Mouse (Mus musculus) midbrain, postnatal 0 days (tissue): ENCODE data around the gene Prpf18. TPM values are rescaled to one million over a fixed set of nuclear protein-coding genes. Genes with fewer than 3 reads are reported as not detected.
"Not testable (repeated sequence)": the region's sequence is repeated elsewhere in the genome, so short reads cannot be mapped to it uniquely, and the experiment has no call there.

ENCODE experiments used
- ATAC-seq: fragments of 200-750 bp; cut with Nextera tagmentation; 2 replicates; pipeline ENCODE4 v1.8.0; 2017; ENCODE audit warnings: moderate number of reproducible peaks, mild to moderate bottlenecking, moderate TSS enrichment, moderate library complexity; ENCODE audit not compliant: low FRiP score
- DNase-seq: peaks from one replicate; pipeline ENCODE4 v3.0.0-alpha.2; 2015; ENCODE audit warnings: low spot score
- H3K27ac ChIP-seq: fragments of 300-500 bp; sonication (generic); 2 replicates; pipeline ENCODE4 v1.5.1; 2014; ENCODE audit warnings: low read depth, mild to moderate bottlenecking, low read length, mixed read lengths
- H3K27me3 ChIP-seq: fragments of 300-500 bp; sonication (generic); 2 replicates; pipeline ENCODE4 v1.6.1; 2014; ENCODE audit warnings: low read length, control low read depth, mixed read lengths; ENCODE audit not compliant: insufficient read depth
- H3K36me3 ChIP-seq: fragments of 300-500 bp; sonication (generic); 2 replicates; pipeline ENCODE4 v1.6.1; 2014; ENCODE audit warnings: low read length, control low read depth, mixed read lengths; ENCODE audit not compliant: insufficient read depth
- H3K4me1 ChIP-seq: fragments of 300-500 bp; sonication (generic); 2 replicates; pipeline ENCODE4 v1.6.1; 2014; ENCODE audit warnings: mild to moderate bottlenecking, control low read depth, antibody characterized with exemption, low read length, mixed read lengths; ENCODE audit not compliant: insufficient read depth
- H3K4me2 ChIP-seq: fragments of 300-500 bp; sonication (generic); 2 replicates; pipeline ENCODE4 v1.6.1; 2014; ENCODE audit warnings: low read depth, mild to moderate bottlenecking, low read length, mixed read lengths; ENCODE audit not compliant: poor library complexity, severe bottlenecking
- H3K4me3 ChIP-seq: fragments of 300-500 bp; sonication (generic); 2 replicates; pipeline ENCODE4 v1.5.1; 2014; ENCODE audit warnings: low read depth, mild to moderate bottlenecking, low read length, moderate library complexity
- H3K9ac ChIP-seq: fragments of 300-500 bp; sonication (generic); replicated peaks from 2 replicates; pipeline ENCODE4 v1.6.1; 2014; ENCODE audit warnings: mild to moderate bottlenecking, low read length, moderate library complexity, mixed read lengths; ENCODE audit not compliant: poor library complexity, severe bottlenecking
- H3K9me3 ChIP-seq: fragments of 300-500 bp; sonication (generic); 2 replicates; pipeline ENCODE4 v1.6.1; 2016; ENCODE audit warnings: low read length, control low read depth
- CTCF ChIP-seq: IDR thresholded peaks from 2 replicates; pipeline ENCODE4 v1.5.1; 2016; ENCODE audit warnings: antibody characterized with exemption, mild to moderate bottlenecking
- WGBS: fragments of 180-500 bp; shearing (Covaris S2); extraction: QIAGEN DNeasy Blood & Tissue Kit; methylation state at CpG from one replicate; pipeline ENCODE4 v1.1.7; 2014; 5-methylcytosine and 5-hydroxymethylcytosine counted together
- polyA plus RNA-seq: library from polyadenylated mRNA; unstranded; fragments of >200 nt; fragmentation: Nextera tagmentation; extraction: Ambion mirVana; gene quantifications from 2 replicates; pipeline ENCODE4 v1.2.1, GENCODE M21; 2015
- total RNA-seq: library from RNA; depleted of rRNA; stranded (reverse); fragments of >200 nt; gene quantifications from 2 replicates; pipeline ENCODE4 v1.2.3, GENCODE M21; 2014

The Prpf18 gene
- total and polyA plus RNA-seq, 2 experiments from 2014 or later, result 28.2 to 28.6 TPM

DNA sequence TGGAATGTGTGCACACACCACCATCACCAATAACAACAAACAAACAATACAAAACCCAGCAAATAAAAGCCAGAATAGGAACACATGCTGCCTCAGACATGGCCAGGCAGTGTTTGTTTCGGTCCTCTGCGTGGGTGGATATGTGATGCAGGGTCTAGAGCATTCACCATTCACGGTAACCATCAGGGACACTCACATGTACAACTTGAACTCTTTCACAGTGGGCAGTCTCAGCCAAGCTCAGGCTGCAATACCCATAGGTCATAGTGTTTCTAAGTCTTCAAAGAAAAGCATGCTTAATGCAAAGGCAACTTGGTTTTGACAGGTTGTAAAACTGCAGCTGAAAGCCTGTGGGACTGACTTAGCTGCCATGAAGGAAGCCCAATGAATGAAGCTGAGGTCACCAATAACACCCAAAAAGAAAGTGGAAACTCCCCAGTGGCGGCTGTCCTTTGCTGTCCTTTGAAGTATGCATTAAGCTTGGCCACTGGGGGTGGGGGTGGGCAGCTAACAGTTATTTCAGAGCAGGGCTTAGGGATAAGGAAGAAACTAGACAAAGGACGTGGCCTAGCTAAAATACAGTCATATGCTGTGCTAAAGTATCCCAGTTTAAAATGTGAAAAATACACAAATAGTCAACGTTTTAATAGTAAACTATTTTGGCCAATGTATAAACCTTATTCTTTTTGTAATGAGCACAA, 31.9 kb downstream of the Prpf18 start:
- no peak for DNase-seq
- no peak for TF ChIP-seq CTCF
- H3K4me1 ChIP-seq, result no peaks in the 10 kb centered on the region
- no peaks in the 10 kb centered on the region for H3K9me3 ChIP-seq
- ATAC-seq, result no peak
- no peaks in the 10 kb centered on the region for H3K27me3 ChIP-seq
- H3K4me3 ChIP-seq, result no peak overlapping the region
- WGBS, result 48% methylated on average over 6 of the region's 6 CpGs
- no peak overlapping the region for H3K4me2 ChIP-seq
- H3K36me3 ChIP-seq, result peaks cover 6% of the 10 kb centered on the region
- no peak overlapping the region for H3K27ac ChIP-seq
- no peak overlapping the region for H3K9ac ChIP-seq

DNA sequence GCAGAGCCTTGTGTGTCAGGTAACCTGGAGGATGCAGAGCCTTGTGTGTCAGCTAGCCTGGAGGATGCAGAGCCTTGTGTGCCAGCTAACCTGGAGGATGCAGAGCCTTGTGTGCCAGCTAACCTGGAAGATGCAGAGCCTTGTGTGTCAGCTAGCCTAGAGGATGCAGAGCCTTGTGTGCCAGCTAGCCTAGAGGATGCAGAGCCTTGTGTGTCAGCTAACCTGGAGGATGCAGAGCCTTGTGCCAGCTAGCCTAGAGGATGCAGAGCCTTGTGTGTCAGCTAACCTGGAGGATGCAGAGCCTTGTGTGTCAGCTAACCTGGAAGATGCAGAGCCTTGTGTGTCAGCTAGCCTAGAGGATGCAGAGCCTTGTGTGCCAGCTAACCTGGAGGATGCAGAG, 32.8 kb downstream of the Prpf18 start:
- H3K4me2 ChIP-seq, H3K4me3 ChIP-seq, DNase-seq, H3K4me1 ChIP-seq, H3K9me3 ChIP-seq, H3K27me3 ChIP-seq, H3K27ac ChIP-seq, ATAC-seq, H3K9ac ChIP-seq, H3K36me3 ChIP-seq: not testable (repeated sequence)

DNA sequence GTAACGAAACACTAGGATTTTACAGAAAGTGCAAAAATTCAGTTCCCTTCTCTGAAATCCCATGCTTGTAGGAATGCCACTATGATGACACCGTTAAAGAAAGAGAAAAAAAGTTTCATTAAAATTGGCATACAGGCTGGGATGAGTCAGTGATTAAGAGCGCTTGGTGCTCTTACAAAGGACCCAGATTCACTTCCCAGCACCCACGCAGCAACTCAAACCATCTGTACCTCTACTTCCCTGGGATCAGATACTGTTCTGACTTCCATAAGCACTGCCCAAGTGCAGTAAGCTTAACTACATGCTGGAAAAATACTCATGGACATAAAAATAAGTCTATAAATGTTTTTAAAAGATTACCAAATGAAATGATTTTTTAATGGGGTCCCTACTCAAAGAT, 34.9 kb downstream of the Prpf18 start:
- ATAC-seq (no peak), DNase-seq (no peak)
- Histone ChIP-seq H3K36me3 (peaks cover 14% of the 10 kb centered on the region), H3K27ac (no peak overlapping the region), H3K4me3 (no peak overlapping the region), H3K4me1 (no peaks in the 10 kb centered on the region), H3K27me3 (no peaks in the 10 kb centered on the region), H3K9ac (no peak overlapping the region), H3K4me2 (no peak overlapping the region), H3K9me3 (no peaks in the 10 kb centered on the region)
- no peak for TF ChIP-seq CTCF
- 95% methylated on average over 4 of the region's 4 CpGs for WGBS

DNA sequence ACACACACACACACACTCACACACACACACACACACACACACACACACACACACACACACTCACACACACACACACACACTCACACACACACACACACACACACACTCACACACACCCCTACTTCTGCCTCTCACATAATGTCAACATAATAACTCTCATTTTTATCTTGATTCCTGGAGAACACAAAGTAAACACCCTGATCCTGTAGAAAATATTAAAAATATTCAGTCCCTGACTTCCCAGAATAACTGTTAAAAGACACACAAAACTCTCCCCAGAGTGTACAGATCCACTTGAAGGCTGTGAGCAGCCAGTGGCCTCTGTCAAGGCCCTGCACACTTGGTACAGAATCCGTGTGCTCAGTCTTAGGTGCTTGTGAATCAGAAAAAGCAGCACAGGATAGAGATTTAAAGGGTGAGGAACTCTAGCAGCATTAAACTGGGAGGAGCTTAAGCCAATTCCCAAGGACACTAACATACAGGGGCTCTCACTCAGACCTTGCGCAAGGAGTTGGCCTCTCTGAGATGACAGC, 36.8 kb downstream of the Prpf18 start:
- H3K4me1 ChIP-seq, result no peaks in the 10 kb centered on the region
- no peak for ATAC-seq
- WGBS, result 89% methylated on average over 2 of the region's 2 CpGs
- H3K9me3 ChIP-seq, result no peaks in the 10 kb centered on the region
- H3K27ac ChIP-seq, result no peak overlapping the region
- DNase-seq, result no peak
- H3K4me3 ChIP-seq, result no peak overlapping the region
- no peak overlapping the region for H3K9ac ChIP-seq
- TF ChIP-seq CTCF, result no peak
- H3K36me3 ChIP-seq, result peaks cover 32% of the 10 kb centered on the region
- no peaks in the 10 kb centered on the region for H3K27me3 ChIP-seq
- no peak overlapping the region for H3K4me2 ChIP-seq

DNA sequence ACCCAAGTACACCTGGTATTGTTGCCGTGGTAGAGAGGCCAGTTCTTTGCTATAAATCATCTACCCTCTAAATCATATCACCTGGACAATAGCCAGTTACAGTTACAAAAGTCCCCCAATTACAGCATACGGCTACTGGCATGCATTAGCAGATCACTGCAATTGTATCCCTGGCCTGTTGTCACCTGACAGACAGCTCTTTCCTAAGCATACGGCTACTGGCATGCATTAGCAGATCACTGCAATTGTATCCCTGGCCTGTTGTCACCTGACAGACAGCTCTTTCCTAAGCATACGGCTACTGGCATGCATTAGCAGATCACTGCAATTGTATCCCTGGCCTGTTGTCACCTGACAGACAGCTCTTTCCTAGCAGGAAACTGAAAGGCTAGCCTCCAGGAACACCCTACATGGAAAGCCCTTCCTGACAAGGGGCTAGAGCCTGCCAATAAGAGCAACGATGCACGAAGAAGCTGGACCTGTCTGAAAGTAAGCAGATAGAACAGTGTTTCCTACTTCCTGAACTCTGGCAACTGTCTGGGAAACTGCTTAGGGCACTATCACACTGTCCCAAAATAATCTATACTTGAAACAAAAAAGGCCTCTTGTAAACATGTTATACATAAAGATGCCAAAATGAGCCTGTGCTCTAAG, 37.5 kb downstream of the Prpf18 start:
- not testable (repeated sequence) for H3K4me3 ChIP-seq, H3K9me3 ChIP-seq, H3K27me3 ChIP-seq, H3K4me2 ChIP-seq, H3K9ac ChIP-seq, H3K4me1 ChIP-seq, ATAC-seq, H3K27ac ChIP-seq, DNase-seq
- WGBS, result 53% methylated on average over 6 of the region's 6 CpGs
- peaks cover 35% of the 10 kb centered on the region for H3K36me3 ChIP-seq

DNA sequence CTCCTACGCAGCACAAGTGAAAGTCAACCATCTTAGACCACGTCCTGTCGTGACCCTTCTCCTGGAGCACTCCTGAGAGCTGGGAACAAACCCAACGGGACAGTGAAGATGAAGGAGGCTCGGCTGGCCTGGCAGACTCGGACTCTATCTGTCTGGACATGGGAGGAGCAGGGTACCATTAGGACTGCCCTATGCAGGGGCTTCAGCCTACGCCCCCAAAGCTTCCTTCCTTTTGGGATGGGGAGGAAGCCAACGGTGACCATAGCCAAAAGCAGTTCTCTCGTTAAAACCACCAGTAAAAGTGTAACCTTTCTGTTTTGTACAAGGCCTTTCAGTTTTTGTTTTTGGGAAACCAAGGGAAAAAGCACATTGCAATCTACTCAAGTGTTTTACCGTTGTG, 40.2 kb downstream of the Prpf18 start:
- H3K27ac ChIP-seq, result no peak overlapping the region
- no peak for TF ChIP-seq CTCF
- ATAC-seq (no peak), DNase-seq (no peak)
- H3K9me3 ChIP-seq, result no peaks in the 10 kb centered on the region
- H3K9ac ChIP-seq, result no peak overlapping the region
- H3K27me3 ChIP-seq, result no peaks in the 10 kb centered on the region
- peaks cover 53% of the 10 kb centered on the region for H3K36me3 ChIP-seq
- H3K4me2 ChIP-seq, result no peak overlapping the region
- no peaks in the 10 kb centered on the region for H3K4me1 ChIP-seq
- H3K4me3 ChIP-seq, result no peak overlapping the region
- 92% methylated on average over 10 of the region's 10 CpGs for WGBS
